ENCODE assay signal across 8 mouse cellular contexts in genomic region chr7:142387419-142388148, GRCm38 (mm10). TPM values are rescaled to one million over a fixed set of nuclear protein-coding genes. Genes with fewer than 3 reads are reported as not detected.
DNase-seq lines count a peak whose midpoint lies in the region; ATAC-seq lines count a peak whose summit lies in the region.

Gene Ctsd (minus strand): TSS chr7:142388038.

- ATAC-seq in inflammation-experienced regulatory T-cells, adult 6 months: peak; percentile 80
- ATAC-seq in megakaryocyte-erythroid progenitor cell, adult 5-6 weeks (replicated peaks; ENCODE audit: low FRiP score, low TSS enrichment, poor library complexity, severe bottlenecking): peak; percentile 81

- peak; percentile 96 for DNase-seq in adipocyte (ENCODE audit: low spot score)
- peak; percentile 99 for DNase-seq in embryo, embryonic 10 days (ENCODE audit: low spot score)
- peak; percentile 98 for DNase-seq in gastrocnemius, postnatal 14 days
- peak; percentile 94 to 99 for DNase-seq in left cerebral cortex, postnatal 10 days (ENCODE audit: extremely low spot score in 1 of 2, low spot score in 2 of 2)
- peak; percentile 97 for DNase-seq in right cerebral cortex, postnatal 25 days
- DNase-seq in urinary bladder, postnatal 4 days (ENCODE audit: low spot score in 2 of 2): peak; percentile 96 to 98

- intact Hi-C loops in gastrocnemius, postnatal 14 days (cut with DNase I; ENCODE audit: low total_unique reads): no loop called here
- intact Hi-C loops in left cerebral cortex, postnatal 10 days (cut with DNase I): no loop called here

RNA-seq across cellular contexts. Expression of gene Ctsd, which starts in this region (rescaled TPM):
- 100 to 1,000 TPM; 268 to 284 TPM for total RNA-seq in gastrocnemius, postnatal 14 days (2021)
- 100 to 1,000 TPM; 259 to 561 (median 285) TPM for polyA plus RNA-seq in inflammation-experienced regulatory T-cells, adult 6 months (2017; shearing (Covaris generic))
- 100 to 1,000 TPM; 244 to 255 TPM for total RNA-seq in left cerebral cortex, postnatal 10 days (2021)
- total RNA-seq in megakaryocyte-erythroid progenitor cell, adult 5-6 weeks (2014; fragmentation: Nextera tagmentation): 129 and 174 TPM in 2 replicates
- total RNA-seq in megakaryocyte-erythroid progenitor cell, adult 5-6 weeks (2017): 136 and 174 TPM in 2 replicates

Comparison
In these comparisons a context has a peak if more than half of its experiments do, and no peak if none do; other contexts are left out.
1. Peak in every context shown above with its lines: DNase-seq and ATAC-seq.